Mouse (Mus musculus) E14TG2a.4 (cell line): ENCODE measurements around the gene Mfn2.

Experiments
- CTCF ChIP-seq: conservative IDR thresholded peaks from 2 replicates; pipeline ENCODE4 v1.5.1; 2014; ENCODE audit warnings: low read length
- NANOG ChIP-seq: IDR thresholded peaks from 2 replicates; pipeline ENCODE4 v1.6.1; 2014; ENCODE audit warnings: borderline replicate concordance, low read length, mixed read lengths

DNA sequence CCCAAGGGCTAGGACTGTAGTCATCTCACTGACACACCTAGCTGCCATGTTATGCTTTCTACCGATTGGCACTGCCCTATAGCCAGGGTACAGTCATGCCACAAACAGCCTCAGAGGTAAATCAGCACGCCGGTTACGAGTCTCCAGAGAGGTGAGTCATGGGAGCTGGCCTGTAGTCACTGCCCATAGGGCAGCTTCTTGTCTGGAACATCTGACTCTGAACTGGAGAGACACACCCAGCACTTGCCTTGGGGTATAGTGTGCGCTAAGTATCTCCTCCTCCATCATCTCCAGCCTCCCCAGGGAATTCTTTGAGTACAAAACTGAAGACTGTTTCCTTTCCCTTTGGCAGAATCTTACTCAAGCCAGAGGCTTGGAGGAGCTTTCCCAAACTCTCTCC, 1.7 kb upstream of the Mfn2 start:
- TF ChIP-seq CTCF: no peak
- no peak for TF ChIP-seq NANOG
